Mouse (Mus musculus): Measurements from ENCODE around the gene Aip. TPM values are rescaled to one million over a fixed set of nuclear protein-coding genes. Genes with fewer than 3 reads are reported as not detected.

The Aip gene
- total RNA-seq, 1 experiment from 2014 or later: 81.3 TPM

Other genes starting within 250 kb of the Aip start
- gene Tcirg1, start 218.7 kb downstream of the Aip start, total RNA-seq (2021): 44.3 and 48.8 TPM in 2 replicates
- gene Ndufs8, start 213.1 kb downstream of the Aip start, total RNA-seq (2021): 440 and 447 TPM in 2 replicates
- 57.8 and 73.4 TPM in 2 replicates for gene Aldh3b1, start 196.1 kb downstream of the Aip start, total RNA-seq (2021)
- 35.4 and 48.9 TPM in 2 replicates for gene Unc93b1, start 190.7 kb downstream of the Aip start, total RNA-seq (2021)
- gene Aldh3b3, start 167.2 kb downstream of the Aip start, total RNA-seq (2021): 0.41 and 0.44 TPM in 2 replicates
- gene Aldh3b2, start 153.5 kb downstream of the Aip start, total RNA-seq (2021): 7.6 and 11.6 TPM in 2 replicates
- 25.7 and 31.1 TPM in 2 replicates for gene Acy3, start 139.3 kb downstream of the Aip start, total RNA-seq (2021)
- gene Tbx10, start 133.1 kb downstream of the Aip start, total RNA-seq (2021): not detected in 2 replicates
- 41.1 and 49.2 TPM in 2 replicates for gene Nudt8, start 125.3 kb downstream of the Aip start, total RNA-seq (2021)
- 0.89 and 1.7 TPM in 2 replicates for gene Gm49405, start 125.2 kb downstream of the Aip start, total RNA-seq (2021)
- 1.6 and 2.8 TPM in 2 replicates for gene Doc2g, start 122.5 kb downstream of the Aip start, total RNA-seq (2021)
- 604 and 685 TPM in 2 replicates for gene Ndufv1, start 113.1 kb downstream of the Aip start, total RNA-seq (2021)
- gene Gstp1, start 87.9 kb downstream of the Aip start, total RNA-seq (2021): 289 and 329 TPM in 2 replicates
- 62.4 and 76.7 TPM in 2 replicates for gene Gstp2, start 79.8 kb downstream of the Aip start, total RNA-seq (2021)
- 4.5 and 58.0 TPM in 2 replicates for gene Gstp3, start 66.3 kb downstream of the Aip start, total RNA-seq (2021)
- gene Cabp2, start 44.3 kb downstream of the Aip start, total RNA-seq (2021): not detected in 2 replicates
- 78.4 and 97.1 TPM in 2 replicates for gene Cdk2ap2, start 28.7 kb downstream of the Aip start, total RNA-seq (2021)
- gene Pitpnm1, start 25.9 kb downstream of the Aip start, total RNA-seq (2021): 95.1 and 116 TPM in 2 replicates
- gene Gpr152, start 13.9 kb upstream of the Aip start, total RNA-seq (2021): 0.08 TPM in 1 of 2 replicates, not detected in the other
- 1.7 and 2.4 TPM in 2 replicates for gene Cabp4, start 18.2 kb upstream of the Aip start, total RNA-seq (2021)
- gene Coro1b, start 22.8 kb upstream of the Aip start, total RNA-seq (2021): 183 and 193 TPM in 2 replicates
- gene Ptprcap, start 27.7 kb upstream of the Aip start, total RNA-seq (2021): 4.4 and 27.5 TPM in 2 replicates
- gene Rps6kb2, start 37.5 kb upstream of the Aip start, total RNA-seq (2021): 29.1 and 34.4 TPM in 2 replicates
- gene Carns1, start 49.6 kb upstream of the Aip start, total RNA-seq (2021): 2.6 and 4.1 TPM in 2 replicates
- gene Tbc1d10c, start 65.4 kb upstream of the Aip start, total RNA-seq (2021): 1.9 and 15.1 TPM in 2 replicates
- 369 and 402 TPM in 2 replicates for gene Ppp1ca, start 66.2 kb upstream of the Aip start, total RNA-seq (2021)
- gene Rad9a, start 75.8 kb upstream of the Aip start, total RNA-seq (2021): 8.2 and 10.7 TPM in 2 replicates
- gene Clcf1, start 88.4 kb upstream of the Aip start, total RNA-seq (2021): 10.8 and 16.3 TPM in 2 replicates
- gene AC109138.7, start 88.5 kb upstream of the Aip start, total RNA-seq (2021): not detected in 2 replicates
- 43.3 and 57.9 TPM in 2 replicates for gene Pold4, start 106.0 kb upstream of the Aip start, total RNA-seq (2021)
- gene Ssh3, start 143.3 kb upstream of the Aip start, total RNA-seq (2021): 17.3 and 20.8 TPM in 2 replicates
- gene Ankrd13d, start 157.3 kb upstream of the Aip start, total RNA-seq (2021): 2.7 and 4.8 TPM in 2 replicates
- gene Grk2, start 180.4 kb upstream of the Aip start, total RNA-seq (2021): 45.2 and 74.4 TPM in 2 replicates

All from adrenal gland, postnatal 14 days (tissue).